ENCODE assay signal across 10 mouse cellular contexts in the genomic region with DNA sequence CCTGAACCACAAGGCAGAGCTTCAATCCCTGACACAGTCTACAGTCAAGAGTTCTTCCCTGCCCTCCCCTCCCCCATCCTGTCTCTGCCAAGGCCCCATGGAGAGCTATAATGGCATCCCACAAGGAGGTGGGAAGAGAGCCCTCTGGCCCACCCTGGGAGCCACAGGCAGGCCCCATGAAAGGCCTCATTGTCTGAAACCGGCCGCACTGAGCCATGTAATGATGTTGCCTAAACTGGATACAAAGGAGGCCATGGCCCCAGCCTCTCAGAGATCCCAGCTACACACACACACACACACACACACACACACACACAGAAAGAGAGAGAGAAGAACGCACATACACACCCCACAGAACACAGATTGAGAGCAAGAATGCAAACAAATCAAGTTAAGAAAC. TPM values are rescaled to one million over a fixed set of nuclear protein-coding genes. Genes with fewer than 3 reads are reported as not detected.
DNase-seq lines count a peak whose midpoint lies in the region; ATAC-seq lines count a peak whose summit lies in the region.
"Had no signal": no experiment of that assay in that cellular context is flagged by ENCODE, and none has a peak within 500 bp of the region (broad histone marks: within the 10 kb centered on the region; RNA-seq: fewer than 3 reads in every experiment).

No protein-coding gene starts in this region.

- no peaks in the 10 kb centered on the region for H3K9me3 ChIP-seq in lung, embryonic 15.5 days
- H3K9me3 ChIP-seq in embryonic facial prominence, embryonic 15.5 days (replicated peaks) = no peaks in the 10 kb centered on the region
- H3K9me3 ChIP-seq in hindbrain, embryonic 15.5 days = no peaks in the 10 kb centered on the region
- H3K9me3 ChIP-seq in neural tube, embryonic 12.5 days = no peaks in the 10 kb centered on the region

- H3K9ac ChIP-seq in lung, embryonic 15.5 days = no peak overlapping the region
- no peak overlapping the region for H3K9ac ChIP-seq in embryonic facial prominence, embryonic 15.5 days
- H3K9ac ChIP-seq in hindbrain, embryonic 15.5 days = no peak overlapping the region
- H3K9ac ChIP-seq in neural tube, embryonic 12.5 days = no peak overlapping the region

- no peak overlapping the region for H3K4me3 ChIP-seq in lung, embryonic 15.5 days
- no peak overlapping the region for H3K4me3 ChIP-seq in embryonic facial prominence, embryonic 15.5 days (replicated peaks)
- no peak overlapping the region for H3K4me3 ChIP-seq in hindbrain, embryonic 15.5 days
- no peak overlapping the region for H3K4me3 ChIP-seq in neural tube, embryonic 12.5 days

- H3K4me2 ChIP-seq in lung, embryonic 15.5 days = no peak overlapping the region
- no peak overlapping the region for H3K4me2 ChIP-seq in embryonic facial prominence, embryonic 15.5 days (replicated peaks)
- H3K4me2 ChIP-seq in hindbrain, embryonic 15.5 days = no peak overlapping the region
- no peak overlapping the region; the same call in 1 of the 2 replicates for H3K4me2 ChIP-seq in neural tube, embryonic 12.5 days (replicated peaks)

- ATAC-seq in lung, embryonic 15.5 days (ENCODE audit: borderline replicate concordance, extremely low read depth, low FRiP score, low TSS enrichment) = no peak
- peak; percentile 55; the same call in 1 of the 2 replicates for ATAC-seq in embryonic facial prominence, embryonic 15.5 days (ENCODE audit: insufficient number of reproducible peaks, low FRiP score, low TSS enrichment, low read depth)
- ATAC-seq in hindbrain, embryonic 15.5 days (ENCODE audit: low FRiP score, low read depth) = peak; percentile 40
- ATAC-seq in neural tube, embryonic 12.5 days (ENCODE audit: low FRiP score, low read depth) = peak; percentile 64

- no peaks in the 10 kb centered on the region for H3K36me3 ChIP-seq in lung, embryonic 15.5 days
- no peaks in the 10 kb centered on the region for H3K36me3 ChIP-seq in embryonic facial prominence, embryonic 15.5 days
- H3K36me3 ChIP-seq in hindbrain, embryonic 15.5 days = no peaks in the 10 kb centered on the region
- H3K36me3 ChIP-seq in neural tube, embryonic 12.5 days = no peaks in the 10 kb centered on the region

- peak overlapping the region; percentile 18; the same call in 1 of the 2 replicates for H3K27ac ChIP-seq in lung, embryonic 15.5 days
- no peak overlapping the region; the same call in 1 of the 2 replicates for H3K27ac ChIP-seq in embryonic facial prominence, embryonic 15.5 days (replicated peaks)
- H3K27ac ChIP-seq in hindbrain, embryonic 15.5 days (replicated peaks) = no peak overlapping the region
- no peak overlapping the region for H3K27ac ChIP-seq in neural tube, embryonic 12.5 days

- no peak for DNase-seq in lung, postnatal 14 days
- DNase-seq in left cerebral cortex, adult 9 months (ENCODE audit: low spot score in 2 of 2) = no peak
- DNase-seq in spleen, postnatal 14 days (ENCODE audit: low spot score in 2 of 2) = no peak
- DNase-seq in heart, postnatal 36 days = no peak

- WGBS in lung, embryonic 15.5 days = 32% methylated on average over 3 of the region's 3 CpGs
- 36% methylated on average over 3 of the region's 3 CpGs for WGBS in embryonic facial prominence, embryonic 15.5 days
- WGBS in hindbrain, embryonic 15.5 days = 8% methylated on average over 3 of the region's 3 CpGs
- WGBS in neural tube, embryonic 12.5 days = 6% methylated on average over 3 of the region's 3 CpGs

- no peaks in the 10 kb centered on the region for H3K27me3 ChIP-seq in lung, embryonic 15.5 days
- no peaks in the 10 kb centered on the region for H3K27me3 ChIP-seq in embryonic facial prominence, embryonic 15.5 days
- no peaks in the 10 kb centered on the region for H3K27me3 ChIP-seq in hindbrain, embryonic 15.5 days
- no peaks in the 10 kb centered on the region for H3K27me3 ChIP-seq in neural tube, embryonic 12.5 days (replicated peaks)

- intact Hi-C loops in heart, postnatal 36 days (cut with DNase I) = no loop called here

- peaks cover 48% of the 10 kb centered on the region for H3K4me1 ChIP-seq in lung, embryonic 15.5 days
- H3K4me1 ChIP-seq in embryonic facial prominence, embryonic 15.5 days = peaks cover 56% of the 10 kb centered on the region
- H3K4me1 ChIP-seq in hindbrain, embryonic 15.5 days (replicated peaks) = peaks cover 42% of the 10 kb centered on the region
- peaks cover 44% of the 10 kb centered on the region for H3K4me1 ChIP-seq in neural tube, embryonic 12.5 days

RNA-seq across cellular contexts. Expression of a gene that starts 24.8 kb away (rescaled TPM):
- 1.4 TPM in 2 replicates for polyA plus RNA-seq in lung, embryonic 15.5 days (2015; fragmentation: Nextera tagmentation; extraction: Ambion mirVana)
- 3.0 and 4.1 TPM in 2 replicates for polyA plus RNA-seq in embryonic facial prominence, embryonic 15.5 days (2015; fragmentation: Nextera tagmentation; extraction: Ambion mirVana)
- 2.1 and 2.4 TPM in 2 replicates for polyA plus RNA-seq in hindbrain, embryonic 15.5 days (2015; fragmentation: Nextera tagmentation; extraction: Ambion mirVana)
- polyA plus RNA-seq in neural tube, embryonic 12.5 days (2016; fragmentation: Nextera tagmentation; extraction: Ambion mirVana) = 1.5 TPM in 2 replicates
- total RNA-seq in heart, postnatal 36 days (2021) = 10 to 100 TPM; 34.3 to 39.8 TPM

RNA-seq across cellular contexts. Expression of a gene that starts 46.4 kb away (rescaled TPM):
- polyA plus RNA-seq in lung, embryonic 15.5 days (2015; fragmentation: Nextera tagmentation; extraction: Ambion mirVana) = 0.19 and 0.30 TPM in 2 replicates
- polyA plus RNA-seq in embryonic facial prominence, embryonic 15.5 days (2015; fragmentation: Nextera tagmentation; extraction: Ambion mirVana) = 0.14 and 0.33 TPM in 2 replicates
- not detected in 2 replicates for polyA plus RNA-seq in hindbrain, embryonic 15.5 days (2015; fragmentation: Nextera tagmentation; extraction: Ambion mirVana)
- not detected in 2 replicates for polyA plus RNA-seq in neural tube, embryonic 12.5 days (2016; fragmentation: Nextera tagmentation; extraction: Ambion mirVana)
- total RNA-seq in heart, postnatal 36 days (2021) = under 1 TPM; 0.27 to 0.86 TPM
- polyA plus RNA-seq: heart, postnatal 0 days had no signal

RNA-seq across cellular contexts. Expression of a gene that starts 49.3 kb away (rescaled TPM):
- polyA plus RNA-seq in lung, embryonic 15.5 days (2015; fragmentation: Nextera tagmentation; extraction: Ambion mirVana) = 0.24 and 0.55 TPM in 2 replicates
- 0.39 and 0.57 TPM in 2 replicates for polyA plus RNA-seq in embryonic facial prominence, embryonic 15.5 days (2015; fragmentation: Nextera tagmentation; extraction: Ambion mirVana)
- 0.21 and 1.5 TPM in 2 replicates for polyA plus RNA-seq in hindbrain, embryonic 15.5 days (2015; fragmentation: Nextera tagmentation; extraction: Ambion mirVana)
- 0.27 and 0.34 TPM in 2 replicates for polyA plus RNA-seq in neural tube, embryonic 12.5 days (2016; fragmentation: Nextera tagmentation; extraction: Ambion mirVana)
- under 1 TPM; 0.08 to 0.27 TPM for total RNA-seq in heart, postnatal 36 days (2021)
- polyA plus RNA-seq: thymus, postnatal 0 days had no signal
